Mouse (Mus musculus): ENCODE data around the gene Med13l. TPM values are rescaled to one million over a fixed set of nuclear protein-coding genes. Genes with fewer than 3 reads are reported as not detected.

The Med13l gene
- total and polyA plus RNA-seq, 2 experiments from 2014 or later, result 10.5 to 29.5 TPM

DNA sequence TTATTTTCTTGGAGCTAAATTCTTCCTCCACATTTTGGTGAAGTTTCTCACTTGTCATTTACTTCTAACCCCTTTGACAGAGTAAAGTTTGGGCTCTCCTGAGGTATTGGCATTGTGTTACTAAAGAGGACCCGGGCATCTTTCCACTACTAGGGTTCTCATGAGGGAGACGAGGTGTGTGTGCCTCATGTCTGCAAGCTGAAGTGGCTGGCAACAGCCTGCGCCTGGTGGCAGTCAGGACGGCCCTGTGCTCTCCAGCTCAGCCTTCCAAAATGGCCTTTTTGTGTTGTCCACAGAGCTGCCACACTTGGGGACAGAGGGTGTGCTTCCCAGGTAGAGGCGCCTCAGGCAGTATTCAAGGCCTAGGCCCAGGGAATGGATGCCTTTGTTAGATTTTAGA, 50.0 kb downstream of the Med13l start:
- Histone ChIP-seq H3K9ac (replicated peaks; ENCODE audit: low read length, poor library complexity, severe bottlenecking) (no peak overlapping the region), H3K4me2 (ENCODE audit: low read depth, low read length, poor library complexity, severe bottlenecking) (no peak overlapping the region), H3K36me3 (ENCODE audit: insufficient read depth, low read length) (no peaks in the 10 kb centered on the region), H3K4me1 (ENCODE audit: insufficient read depth, low read length) (no peaks in the 10 kb centered on the region; the same call in 1 of the 2 replicates), H3K4me3 (ENCODE audit: low read depth, low read length) (no peak overlapping the region), H3K27me3 (ENCODE audit: insufficient read depth, low read length) (no peaks in the 10 kb centered on the region), H3K27ac (ENCODE audit: low read depth, low read length) (no peak overlapping the region), H3K9me3 (ENCODE audit: low read length) (no peaks in the 10 kb centered on the region)
- DNase-seq (ENCODE audit: low spot score) (no peak), ATAC-seq (ENCODE audit: low FRiP score) (no peak)
- TF ChIP-seq CTCF (IDR thresholded peaks at IDR 0.05), result no peak
- 76% methylated on average over 5 of the region's 5 CpGs for WGBS

GRCm38 (mm10) chr5:118612956-118613631, 52.6 kb downstream of the Med13l start:
- Histone ChIP-seq H3K27me3 (ENCODE audit: insufficient read depth, low read length) (no peaks in the 10 kb centered on the region), H3K4me1 (ENCODE audit: insufficient read depth, low read length) (no peaks in the 10 kb centered on the region), H3K9me3 (ENCODE audit: low read length) (no peaks in the 10 kb centered on the region), H3K4me2 (ENCODE audit: low read depth, low read length, poor library complexity, severe bottlenecking) (no peak overlapping the region), H3K9ac (replicated peaks; ENCODE audit: low read length, poor library complexity, severe bottlenecking) (no peak overlapping the region), H3K4me3 (ENCODE audit: low read depth, low read length) (no peak overlapping the region), H3K36me3 (ENCODE audit: insufficient read depth, low read length) (no peaks in the 10 kb centered on the region), H3K27ac (ENCODE audit: low read depth, low read length) (no peak overlapping the region)
- DNase-seq (ENCODE audit: low spot score) (no peak), ATAC-seq (ENCODE audit: low FRiP score) (no peak)
- no peak for TF ChIP-seq CTCF (IDR thresholded peaks at IDR 0.05)
- 80% methylated on average over 13 of the region's 13 CpGs for WGBS

- WGBS, result 49% methylated on average over 2 of the region's 2 CpGs
- DNase-seq (ENCODE audit: low spot score) (no peak), ATAC-seq (ENCODE audit: low FRiP score) (no peak)
- no peak overlapping the region for H3K27ac ChIP-seq (ENCODE audit: low read depth, low read length)
- H3K9me3 ChIP-seq (ENCODE audit: low read length), result no peaks in the 10 kb centered on the region
- TF ChIP-seq CTCF (IDR thresholded peaks at IDR 0.05), result no peak
- no peaks in the 10 kb centered on the region for H3K36me3 ChIP-seq (ENCODE audit: insufficient read depth, low read length)
- no peaks in the 10 kb centered on the region for H3K27me3 ChIP-seq (ENCODE audit: insufficient read depth, low read length)
- no peak overlapping the region for H3K4me3 ChIP-seq (ENCODE audit: low read depth, low read length)
- no peak overlapping the region for H3K4me2 ChIP-seq (ENCODE audit: low read depth, low read length, poor library complexity, severe bottlenecking)
- H3K9ac ChIP-seq (replicated peaks; ENCODE audit: low read length, poor library complexity, severe bottlenecking), result no peak overlapping the region
- H3K4me1 ChIP-seq (ENCODE audit: insufficient read depth, low read length), result no peaks in the 10 kb centered on the region
Measured at GRCm38 (mm10) chr5:118613704-118614103, 53.2 kb downstream of the Med13l start.

DNA sequence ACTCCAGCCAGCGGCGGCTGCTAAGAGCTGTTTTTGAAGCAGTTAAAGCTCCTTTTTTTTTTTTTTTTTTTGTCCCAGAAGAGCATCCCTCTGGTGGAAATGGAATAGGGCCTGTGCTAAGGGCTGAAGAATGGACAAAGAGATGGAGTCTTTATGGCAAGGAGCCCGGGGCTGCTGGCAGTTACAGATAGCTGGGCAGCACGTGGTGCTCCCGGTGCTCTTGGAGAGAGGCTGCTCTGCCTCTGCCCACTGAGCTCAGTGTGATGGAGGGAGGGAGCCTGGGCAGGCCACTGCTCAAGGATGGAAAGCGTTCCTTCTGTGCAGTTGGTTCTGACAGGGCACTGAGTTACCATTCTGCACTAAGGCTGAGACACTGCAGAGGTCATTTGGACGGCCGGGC, 53.6 kb downstream of the Med13l start:
- no peak for ATAC-seq (ENCODE audit: low FRiP score)

DNA sequence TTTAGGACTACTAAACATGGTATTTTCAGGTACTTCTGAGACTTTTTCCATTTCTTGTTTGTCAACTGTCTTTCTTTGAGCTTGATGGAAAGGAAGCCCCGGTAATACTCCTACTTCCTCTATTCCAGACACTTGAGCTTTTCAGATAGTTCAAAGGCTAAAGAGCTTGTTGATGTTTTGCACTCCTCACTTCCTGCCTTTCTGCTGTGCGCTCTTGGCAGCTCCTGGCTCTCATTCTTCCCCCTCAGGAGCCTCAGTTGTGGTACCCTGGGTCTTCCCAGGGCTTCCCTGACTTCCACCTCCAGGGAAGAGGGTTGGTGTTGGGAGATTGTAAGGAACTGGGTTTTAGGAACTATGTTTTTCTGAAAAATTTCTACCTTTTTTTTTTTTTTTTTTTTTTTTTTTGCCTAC, 54.1 kb downstream of the Med13l start:
- H3K4me2 ChIP-seq (ENCODE audit: low read depth, low read length, poor library complexity, severe bottlenecking), result no peak overlapping the region
- H3K36me3 ChIP-seq (ENCODE audit: insufficient read depth, low read length), result no peaks in the 10 kb centered on the region
- ATAC-seq (ENCODE audit: low FRiP score) (no peak), DNase-seq (ENCODE audit: low spot score) (no peak)
- no peak overlapping the region for H3K27ac ChIP-seq (ENCODE audit: low read depth, low read length)
- TF ChIP-seq CTCF (IDR thresholded peaks at IDR 0.05), result no peak
- H3K9me3 ChIP-seq (ENCODE audit: low read length), result no peaks in the 10 kb centered on the region
- 69% methylated on average over 2 of the region's 2 CpGs for WGBS
- no peak overlapping the region for H3K9ac ChIP-seq (replicated peaks; ENCODE audit: low read length, poor library complexity, severe bottlenecking)
- H3K4me1 ChIP-seq (ENCODE audit: insufficient read depth, low read length), result peaks cover under 1% of the 10 kb centered on the region; the same call in 1 of the 2 replicates
- H3K4me3 ChIP-seq (ENCODE audit: low read depth, low read length), result no peak overlapping the region
- H3K27me3 ChIP-seq (ENCODE audit: insufficient read depth, low read length), result no peaks in the 10 kb centered on the region

More for the DNA sequence above, 53.6 kb downstream of the Med13l start:
- peak; percentile 54 for DNase-seq (ENCODE audit: low spot score)
- Histone ChIP-seq H3K27me3 (ENCODE audit: insufficient read depth, low read length) (no peaks in the 10 kb centered on the region), H3K36me3 (ENCODE audit: insufficient read depth, low read length) (no peaks in the 10 kb centered on the region), H3K9ac (replicated peaks; ENCODE audit: low read length, poor library complexity, severe bottlenecking) (no peak overlapping the region), H3K4me2 (ENCODE audit: low read depth, low read length, poor library complexity, severe bottlenecking) (no peak overlapping the region), H3K27ac (ENCODE audit: low read depth, low read length) (no peak overlapping the region), H3K9me3 (ENCODE audit: low read length) (no peaks in the 10 kb centered on the region), H3K4me1 (ENCODE audit: insufficient read depth, low read length) (no peaks in the 10 kb centered on the region), H3K4me3 (ENCODE audit: low read depth, low read length) (no peak overlapping the region)
- no peak for TF ChIP-seq CTCF (IDR thresholded peaks at IDR 0.05)
- 47% methylated on average over 8 of the region's 8 CpGs for WGBS

DNA sequence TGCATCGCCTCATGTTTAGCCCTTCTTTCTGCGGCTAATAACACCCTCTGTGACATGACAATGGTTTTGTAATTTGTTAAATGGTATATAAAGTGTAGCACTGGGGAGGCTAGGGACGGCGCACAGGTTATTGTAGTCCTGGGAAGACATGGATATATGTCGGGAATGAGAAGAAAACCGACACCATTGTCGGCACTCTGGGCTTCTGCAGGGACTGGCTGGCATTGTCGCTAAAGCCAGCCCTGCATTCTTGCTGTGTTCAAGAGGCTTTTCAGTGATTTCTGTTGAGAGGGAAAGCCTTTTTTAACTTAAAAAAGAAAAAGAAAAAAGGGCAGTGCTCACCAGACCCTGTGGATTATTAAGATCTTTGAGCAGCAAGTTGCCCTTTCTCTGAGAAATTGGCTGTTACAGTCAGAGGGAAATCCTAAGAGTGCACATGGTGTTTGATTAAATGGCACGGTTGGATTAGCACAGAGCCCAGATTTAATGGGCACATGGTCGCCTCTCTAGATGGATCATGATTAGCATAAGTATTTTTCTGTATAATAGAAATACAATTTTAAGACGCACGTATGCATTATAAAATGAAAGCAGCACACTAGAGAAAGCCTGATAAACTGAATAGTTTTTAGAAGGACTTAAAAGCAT, 58.6 kb downstream of the Med13l start:
- peaks cover 9% of the 10 kb centered on the region for H3K4me1 ChIP-seq (ENCODE audit: insufficient read depth, low read length)
- H3K4me3 ChIP-seq (ENCODE audit: low read depth, low read length), result no peak overlapping the region
- DNase-seq (ENCODE audit: low spot score), result peak; percentile 42
- no peaks in the 10 kb centered on the region for H3K9me3 ChIP-seq (ENCODE audit: low read length)
- no peaks in the 10 kb centered on the region for H3K27me3 ChIP-seq (ENCODE audit: insufficient read depth, low read length)
- no peak overlapping the region for H3K9ac ChIP-seq (replicated peaks; ENCODE audit: low read length, poor library complexity, severe bottlenecking)
- H3K4me2 ChIP-seq (ENCODE audit: low read depth, low read length, poor library complexity, severe bottlenecking), result peak overlapping the region; percentile 21; the same call in 1 of the 2 replicates
- ATAC-seq (ENCODE audit: low FRiP score), result no peak
- H3K27ac ChIP-seq (ENCODE audit: low read depth, low read length), result no peak overlapping the region
- no peak for TF ChIP-seq CTCF (IDR thresholded peaks at IDR 0.05)
- H3K36me3 ChIP-seq (ENCODE audit: insufficient read depth, low read length), result no peaks in the 10 kb centered on the region
- 13% methylated on average over 12 of the region's 12 CpGs for WGBS

All from midbrain, postnatal 0 days (tissue).